Mouse (Mus musculus) frontal cortex, postnatal 36 days (tissue): Measurements from ENCODE around the gene Cyp2u1.

Experiments used
- DNase-seq, 2 experiments: peaks; one replicate each; pipeline ENCODE4 v3.0.0; 2022; ENCODE audit warnings: low spot score in 2 of 2

Cyp2u1 gene

DNA sequence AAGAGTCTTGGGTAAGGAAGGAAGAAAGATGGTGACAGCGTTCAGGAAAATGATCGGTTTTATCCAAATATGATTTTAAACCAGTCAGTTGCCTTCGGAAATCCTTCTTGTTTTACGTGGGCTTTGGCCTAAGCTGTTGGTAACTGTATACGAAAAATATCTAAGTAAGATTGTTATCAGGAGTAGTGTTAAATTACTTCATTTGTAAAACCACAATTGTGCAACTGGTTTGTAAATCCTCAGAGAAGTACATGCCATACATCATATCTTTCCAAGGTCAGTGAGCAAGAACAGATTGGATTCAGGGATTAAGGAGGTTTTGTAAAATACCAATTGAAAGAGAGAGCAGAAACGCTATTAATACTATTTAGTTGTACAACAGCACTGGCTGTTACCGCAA lies 3.2 kb upstream of the Cyp2u1 start:
- DNase-seq, result no peak

DNA sequence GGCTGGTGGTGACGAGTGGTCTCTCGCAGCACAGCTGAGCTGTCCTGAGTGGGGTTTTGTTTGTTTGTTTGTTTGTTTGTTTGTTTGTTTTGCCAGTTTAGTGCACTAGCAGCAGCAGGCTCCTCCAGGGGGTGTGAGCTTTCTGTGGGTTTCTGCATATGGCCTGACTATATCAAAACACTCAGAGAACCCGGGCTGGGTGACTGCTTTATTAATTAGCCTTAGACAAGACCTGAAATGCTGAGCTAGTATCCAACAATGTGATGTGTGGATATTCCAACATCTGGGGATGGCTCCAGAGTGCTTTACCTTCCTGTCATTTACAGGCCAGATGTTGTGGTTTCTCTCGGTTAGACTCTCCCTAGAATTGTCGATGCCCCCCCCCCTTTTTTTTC lies 290 bp upstream of the Cyp2u1 start:
- no peak for DNase-seq

DNA sequence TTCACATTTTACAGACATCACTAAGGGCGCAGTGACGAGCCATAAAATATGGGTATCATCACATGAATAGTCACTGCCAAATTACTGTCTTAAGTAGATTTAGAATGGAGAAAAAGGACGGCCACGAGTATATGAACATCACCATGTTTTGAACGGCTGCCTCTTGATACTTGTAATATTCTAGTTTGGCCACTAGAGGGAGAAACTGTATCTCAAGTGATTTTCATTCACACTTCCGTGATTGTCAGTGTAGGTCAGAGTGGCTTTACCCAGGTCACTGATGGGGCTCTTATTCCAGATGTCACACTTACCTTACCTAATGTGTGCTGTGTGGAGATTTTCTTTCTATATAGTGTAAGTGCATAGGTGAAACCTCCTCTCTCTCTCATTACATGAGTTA lies 3.1 kb downstream of the Cyp2u1 start:
- no peak for DNase-seq

DNA sequence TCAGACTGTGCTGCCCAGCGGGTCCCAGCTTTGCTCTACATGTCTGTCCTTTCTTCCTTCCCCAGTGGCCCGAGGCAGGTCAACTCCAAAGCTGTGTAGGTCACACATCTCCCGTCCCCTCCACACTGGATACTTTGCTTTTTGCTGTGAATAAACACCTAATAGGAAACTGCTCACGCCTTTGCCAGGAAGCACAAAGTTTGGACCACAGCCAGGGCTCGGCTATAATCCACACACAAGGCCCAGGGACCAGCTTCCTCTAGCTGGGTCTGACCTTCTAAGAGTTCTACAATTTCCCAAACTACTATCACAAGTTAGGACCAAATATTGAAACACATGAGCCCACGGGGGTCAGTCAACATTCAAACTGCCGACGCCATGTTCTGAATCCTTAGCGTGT lies 3.9 kb downstream of the Cyp2u1 start:
- no peak for DNase-seq

DNA sequence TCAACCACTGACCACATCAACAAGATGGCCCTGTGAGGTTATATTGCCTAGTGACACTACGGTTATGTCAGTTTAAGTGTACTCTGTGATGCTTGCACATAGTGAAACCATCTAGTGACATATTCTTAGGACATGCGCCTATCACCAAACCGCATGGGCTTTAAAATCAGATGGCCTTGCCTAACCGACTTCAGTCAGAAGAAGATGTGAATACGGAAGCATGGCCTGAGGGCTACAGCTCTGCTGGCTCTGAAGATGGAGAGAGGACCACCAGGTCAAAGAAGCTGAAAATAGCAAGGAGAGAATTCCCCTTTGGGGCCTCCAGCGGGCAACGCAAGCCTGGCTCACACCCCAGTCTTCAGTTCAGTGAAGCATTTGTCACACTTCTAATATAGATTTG lies 6.1 kb downstream of the Cyp2u1 start:
- no peak for DNase-seq

DNA sequence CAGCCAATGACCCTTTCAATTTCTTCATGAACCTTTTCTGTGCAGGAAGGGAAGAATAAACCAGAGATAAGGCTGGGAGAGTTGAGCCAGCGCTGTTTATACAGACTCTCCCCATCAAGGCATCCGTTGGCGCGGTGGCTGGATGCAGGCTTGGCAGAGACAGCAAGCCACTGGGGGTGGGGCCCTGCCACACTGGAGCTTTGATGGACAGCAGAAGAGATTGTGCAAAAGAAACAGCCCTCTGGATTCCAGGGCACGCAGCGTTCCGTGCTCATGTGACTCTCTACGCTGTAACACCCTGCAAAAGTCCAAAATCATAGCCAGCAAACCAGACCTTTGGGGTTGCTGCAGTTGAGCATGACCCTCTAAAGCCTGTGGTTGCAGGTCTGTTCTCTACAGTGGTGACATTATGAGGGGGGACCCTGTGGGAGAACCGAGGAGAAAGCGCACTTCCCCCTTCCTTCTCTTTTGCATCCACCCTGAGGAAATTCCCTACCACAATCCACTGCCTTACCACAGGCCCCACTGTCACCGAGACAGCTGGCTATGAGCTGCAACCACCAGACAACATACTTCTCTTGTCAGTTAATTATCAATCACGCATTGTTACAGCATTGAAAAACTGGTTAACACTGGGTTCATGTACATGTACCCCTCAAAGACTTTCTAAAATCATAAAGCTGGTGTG lies 7.4 kb downstream of the Cyp2u1 start:
- no peak for DNase-seq

DNA sequence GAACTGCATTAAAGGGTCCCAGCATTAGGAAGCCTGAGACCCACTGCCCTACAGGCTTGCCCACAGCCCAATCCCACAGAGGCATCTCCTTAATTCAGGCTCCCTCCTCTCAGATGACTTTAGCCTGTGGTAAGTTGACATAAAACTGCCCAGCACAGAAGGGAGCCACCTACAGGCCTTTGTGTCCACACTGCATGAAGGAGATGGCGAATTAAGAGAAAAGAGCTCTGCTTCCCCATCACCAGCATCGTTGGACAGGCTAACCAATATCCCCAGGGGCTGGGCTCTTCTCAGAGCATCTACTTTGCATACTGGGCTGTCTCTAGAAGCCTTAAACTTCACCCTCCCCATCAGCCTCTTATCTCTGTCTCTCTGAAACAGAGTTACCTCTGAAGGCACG lies 8.5 kb downstream of the Cyp2u1 start:
- no peak for DNase-seq

DNA sequence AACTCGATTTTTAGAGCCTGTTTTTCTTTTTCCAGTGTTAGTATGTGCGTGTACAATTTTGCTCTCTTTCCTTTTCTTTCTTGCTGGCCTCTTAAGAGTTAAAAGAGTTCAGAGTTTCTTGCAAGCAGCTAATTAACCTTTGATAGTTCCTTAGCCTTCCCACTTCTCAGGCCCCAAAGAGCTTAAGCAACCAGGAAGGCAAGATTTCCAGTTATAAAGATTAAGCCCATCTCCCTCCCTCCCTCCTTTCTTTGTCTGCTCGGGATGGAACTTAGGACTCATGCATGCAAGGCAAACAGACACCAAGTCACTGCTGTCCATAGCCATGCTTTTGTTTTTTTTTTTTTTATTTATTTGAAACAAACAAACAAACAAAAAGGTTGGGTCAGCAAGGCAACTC lies 10.1 kb downstream of the Cyp2u1 start:
- no peak for DNase-seq

DNA sequence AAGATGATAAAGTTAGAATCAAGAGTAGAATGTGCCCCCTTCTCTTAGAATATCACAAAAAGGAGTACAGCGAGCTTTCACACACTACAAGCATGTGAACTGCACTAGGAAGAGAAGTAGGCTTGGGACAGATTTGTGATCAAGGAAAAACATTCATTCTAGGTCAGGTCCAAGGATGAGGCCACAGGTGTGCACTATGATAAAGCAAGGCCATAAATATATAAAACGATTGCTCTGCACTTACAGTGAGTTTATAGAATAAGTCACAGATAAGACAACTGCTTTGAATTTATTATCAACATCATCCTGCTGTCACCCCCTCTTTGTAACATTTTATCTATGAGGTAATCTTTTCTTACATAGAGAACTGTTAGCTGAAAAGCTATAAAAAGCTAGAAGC lies 10.7 kb downstream of the Cyp2u1 start:
- DNase-seq, result no peak

DNA sequence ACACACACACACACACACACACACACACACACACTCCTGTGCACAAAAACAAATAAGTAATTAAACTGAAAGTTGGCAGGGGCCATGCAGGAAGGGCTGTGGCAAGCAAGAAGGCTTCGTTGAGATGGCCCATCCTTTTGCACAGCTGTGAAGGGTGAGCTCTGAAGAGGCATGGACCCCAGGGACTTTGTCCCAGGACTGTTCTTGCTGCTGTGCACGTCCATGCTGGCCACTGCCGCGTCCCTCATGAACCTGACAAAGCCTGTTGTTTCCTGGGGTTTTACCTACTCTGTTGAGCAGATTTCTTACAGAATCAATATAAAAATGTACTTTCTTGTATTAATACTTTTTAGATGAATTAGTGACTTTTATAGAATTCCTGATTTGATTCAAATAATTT lies 11.1 kb downstream of the Cyp2u1 start:
- no peak for DNase-seq

DNA sequence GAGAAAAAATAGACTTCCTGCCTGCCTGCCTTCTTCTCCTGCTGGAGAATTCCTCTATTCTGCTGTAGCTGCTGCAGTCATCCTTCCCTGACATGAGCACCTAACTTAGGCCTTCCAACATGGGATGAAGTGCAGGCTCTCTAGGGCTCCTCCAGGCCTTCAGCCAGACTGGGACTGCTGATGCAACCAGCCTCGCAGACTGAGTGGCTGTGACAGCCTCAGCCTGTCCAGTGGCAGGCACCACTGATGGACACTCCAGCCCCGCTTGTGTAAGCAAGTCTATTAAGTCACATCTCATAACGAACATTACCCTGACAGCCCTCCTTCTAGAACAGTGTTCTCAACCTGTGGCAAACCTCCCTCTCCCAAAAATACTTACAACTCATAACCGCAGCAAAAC lies 28.9 kb downstream of the Cyp2u1 start:
- DNase-seq, result no peak

DNA sequence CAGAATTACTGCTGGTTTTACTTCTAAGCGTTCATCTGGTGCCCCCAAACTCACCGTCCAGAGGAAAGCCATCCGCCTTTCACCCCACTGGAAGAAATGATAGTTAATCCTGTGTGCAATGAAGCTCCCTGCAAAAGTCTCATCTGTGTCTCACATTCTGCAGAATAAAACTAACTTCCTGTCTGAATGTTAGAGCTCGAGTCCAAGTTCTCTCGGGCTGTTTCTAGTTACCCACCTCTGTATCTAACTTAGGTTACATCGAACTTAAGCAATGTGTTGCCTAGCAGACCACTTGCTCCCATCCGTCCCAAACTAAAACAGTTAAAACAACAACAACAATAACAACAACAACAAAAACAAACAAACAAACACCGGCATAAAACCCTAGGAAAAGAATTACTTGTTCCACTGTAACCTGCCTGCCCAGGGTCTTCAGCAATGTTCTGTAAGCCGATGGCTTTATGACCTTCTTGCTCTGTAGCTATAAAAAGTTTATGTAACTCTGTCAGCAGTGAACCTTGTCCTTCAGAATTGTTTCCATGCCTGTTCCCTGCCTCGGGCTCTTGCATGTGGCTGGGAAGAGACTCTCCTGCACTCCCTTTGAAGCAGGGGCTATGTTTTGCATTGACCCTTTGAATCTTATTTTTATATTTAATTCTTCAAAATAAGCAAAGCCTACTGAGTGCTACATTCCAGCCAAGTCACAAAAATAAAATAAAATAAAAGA lies 30.5 kb downstream of the Cyp2u1 start:
- no peak for DNase-seq

DNA sequence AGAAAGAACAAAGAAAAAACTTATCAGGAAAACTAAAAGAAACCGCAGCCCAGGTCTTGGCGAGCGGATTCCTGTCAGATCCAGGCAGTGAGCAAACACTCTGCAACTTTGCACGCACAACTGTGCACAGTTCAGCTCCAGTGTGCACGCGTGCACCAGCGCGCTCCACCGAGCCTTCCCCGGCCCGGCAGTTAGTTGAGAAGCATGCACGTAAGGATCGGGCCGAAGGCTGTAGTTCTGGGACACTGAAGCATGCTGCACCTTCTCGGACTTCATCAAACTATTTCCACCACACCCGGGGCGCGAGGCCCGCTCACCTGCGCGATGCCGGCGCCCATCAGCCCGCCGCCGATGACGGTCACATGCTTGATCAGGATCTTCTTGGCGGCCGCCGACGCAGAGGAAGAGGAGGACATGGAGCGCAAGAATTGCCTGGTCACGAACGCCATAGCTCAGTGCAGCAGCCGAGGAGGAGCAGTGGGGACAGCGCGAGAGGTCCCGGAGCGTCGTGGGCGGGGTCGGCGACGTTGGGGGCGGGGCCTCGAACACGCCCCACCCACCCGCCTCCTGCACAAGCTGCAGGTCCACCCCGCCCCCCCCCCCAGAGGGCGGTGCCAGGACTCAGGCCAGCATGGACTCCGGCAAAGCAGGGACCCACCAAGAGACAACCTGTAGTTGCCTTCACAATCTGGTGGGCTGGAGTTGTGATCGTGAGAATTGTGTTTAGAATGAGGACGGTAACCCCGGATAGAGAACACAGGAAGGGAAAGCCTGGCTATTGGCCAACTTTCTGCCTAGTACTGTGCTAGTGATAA lies 31.3 kb downstream of the Cyp2u1 start, which contains the start of gene Hadh:
TSS of gene Hadh (minus strand) at position 543 of the 815 bp plus-strand sequence.
- DNase-seq, result peak; percentile 66 to 76

DNA sequence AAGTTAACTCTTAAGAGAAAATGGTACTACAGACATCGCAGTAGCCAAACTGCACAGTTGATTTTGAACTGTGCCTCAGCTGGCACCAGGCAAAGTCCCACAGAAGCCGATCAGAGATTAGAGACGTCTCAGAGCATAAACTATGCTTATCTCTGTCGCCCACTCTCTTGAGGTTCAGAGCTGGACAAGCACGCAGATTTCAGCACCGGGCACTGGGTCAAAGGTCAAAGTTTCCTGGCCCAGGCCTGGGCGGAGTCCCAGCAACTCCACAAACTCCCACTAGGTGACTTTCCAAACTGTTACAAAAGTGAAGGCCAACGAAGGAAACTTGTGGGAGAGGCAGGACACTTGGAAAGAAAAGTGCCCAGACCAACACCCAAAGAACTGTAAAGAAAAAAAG lies 31.9 kb downstream of the Cyp2u1 start:
- DNase-seq, result no peak

DNA sequence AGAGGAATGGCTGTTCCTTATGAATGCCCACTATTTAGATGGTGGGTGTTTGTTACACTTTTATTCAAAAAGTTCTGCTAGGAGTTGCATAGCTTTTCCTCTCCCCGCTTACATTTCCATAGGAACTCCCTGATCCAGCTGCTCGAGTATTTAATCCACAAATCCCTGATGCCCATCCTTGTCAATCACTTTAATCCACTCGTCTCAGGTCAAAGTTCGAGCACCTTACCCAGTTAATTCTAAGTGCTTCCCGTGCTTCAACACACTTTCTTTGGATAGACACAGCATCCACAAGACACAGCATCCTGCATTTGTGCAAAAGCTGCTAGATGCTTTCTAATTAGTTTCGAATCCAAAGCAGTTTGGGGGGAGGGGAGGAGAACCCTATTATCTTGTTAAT lies 32.6 kb downstream of the Cyp2u1 start:
- DNase-seq, result no peak

DNA sequence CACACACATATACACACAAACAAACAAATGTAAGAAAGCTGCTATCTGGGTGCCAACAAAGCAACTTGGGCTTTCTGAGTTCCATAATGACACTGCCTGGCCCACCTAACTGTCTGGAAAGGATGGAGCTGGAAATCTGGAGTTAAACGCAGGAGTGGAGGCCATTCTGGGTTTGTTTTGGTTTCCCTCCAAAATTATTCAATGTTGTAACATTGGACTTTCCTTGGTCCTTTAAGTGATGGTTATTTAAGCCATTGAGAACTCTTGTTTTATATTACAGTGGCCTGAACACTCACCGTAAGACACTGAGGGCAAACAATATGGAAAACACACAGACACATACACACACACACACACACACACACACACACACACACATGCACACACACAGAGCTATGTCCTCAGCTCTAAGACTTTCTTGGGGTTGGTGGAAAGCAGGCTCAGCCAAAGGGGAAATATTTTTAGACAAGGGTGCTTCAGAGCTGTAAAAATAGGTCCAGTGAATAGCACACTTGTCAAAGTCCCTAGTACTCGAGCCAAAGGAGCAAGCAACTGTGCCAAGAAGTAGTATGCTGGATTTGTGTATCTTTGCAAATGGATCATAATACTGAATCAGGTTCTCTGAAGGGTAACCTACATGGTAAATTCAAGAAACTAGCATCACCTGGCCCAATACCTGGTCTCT lies 36.5 kb downstream of the Cyp2u1 start:
- DNase-seq, result no peak

DNA sequence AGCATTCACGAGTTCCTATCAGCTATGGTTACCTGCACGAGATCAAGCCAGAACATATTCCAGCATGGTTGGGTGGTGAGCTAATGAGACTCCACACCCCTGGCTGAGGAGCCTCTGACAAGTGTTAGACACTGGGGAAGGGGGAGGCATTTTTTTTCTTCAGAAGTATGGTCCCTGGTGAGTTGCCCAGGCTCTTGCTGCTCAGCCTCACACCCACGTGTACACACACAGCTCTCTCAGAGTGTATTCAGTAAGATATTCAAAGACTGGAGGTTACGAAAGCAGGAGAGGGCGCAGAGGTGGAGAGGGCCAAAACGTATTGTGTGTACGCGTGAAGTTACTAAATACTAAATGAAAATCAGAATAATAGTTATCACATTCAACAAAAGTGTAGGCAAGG lies 37.5 kb downstream of the Cyp2u1 start:
- no peak for DNase-seq

DNA sequence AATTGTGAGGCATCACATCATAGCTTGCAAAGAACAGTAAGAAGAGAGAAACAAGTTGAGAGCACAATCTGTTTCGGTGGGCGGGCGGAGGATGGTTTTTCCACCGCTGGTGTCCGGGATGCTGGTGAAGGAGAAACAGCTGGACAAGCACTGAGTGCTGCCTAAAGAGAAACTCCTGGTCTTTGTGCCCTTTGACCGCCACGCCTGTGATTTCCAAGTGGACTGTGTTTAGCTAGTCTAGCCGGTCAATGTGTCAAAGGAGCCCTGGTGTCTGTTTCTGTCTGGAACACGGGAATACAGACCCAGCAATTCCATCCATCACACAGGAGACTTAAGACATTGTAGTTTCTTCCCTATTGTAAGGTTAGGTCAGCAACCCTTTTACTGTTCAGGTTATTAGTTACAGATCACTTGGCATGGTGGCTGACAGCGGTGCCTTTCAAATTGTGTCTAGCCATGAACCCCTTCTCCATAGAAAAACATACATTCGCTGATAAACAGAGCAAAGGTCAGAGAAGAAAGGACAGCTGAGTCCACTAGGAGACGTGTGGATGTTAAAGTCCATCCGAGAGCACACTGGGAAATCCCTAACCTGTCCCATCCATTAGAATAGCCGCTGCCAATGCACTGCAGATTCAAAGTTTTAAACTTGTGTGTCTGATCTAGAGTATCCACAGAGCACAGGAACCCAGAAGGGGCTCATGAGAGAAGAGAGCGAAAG lies 39.1 kb downstream of the Cyp2u1 start:
- no peak for DNase-seq

DNA sequence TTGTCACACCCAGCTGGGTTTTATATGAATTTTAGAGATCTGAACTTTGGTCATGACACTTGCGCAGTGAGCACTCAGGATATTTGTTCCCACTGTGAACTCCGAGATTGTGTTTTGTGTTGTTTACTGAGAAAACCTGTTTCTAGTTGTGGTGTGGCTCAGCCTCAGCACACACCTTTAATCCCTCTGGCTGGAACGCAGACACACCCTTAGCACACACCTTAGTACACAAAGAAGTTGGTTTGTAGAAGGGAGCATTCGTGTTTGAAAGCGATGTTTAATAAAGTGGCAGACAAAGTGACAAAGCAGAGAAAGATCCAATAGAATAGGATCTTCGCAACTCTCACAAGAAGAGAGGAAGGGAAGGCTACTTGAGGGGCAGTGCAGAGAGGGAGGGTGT lies 42.6 kb downstream of the Cyp2u1 start:
- DNase-seq, result no peak

DNA sequence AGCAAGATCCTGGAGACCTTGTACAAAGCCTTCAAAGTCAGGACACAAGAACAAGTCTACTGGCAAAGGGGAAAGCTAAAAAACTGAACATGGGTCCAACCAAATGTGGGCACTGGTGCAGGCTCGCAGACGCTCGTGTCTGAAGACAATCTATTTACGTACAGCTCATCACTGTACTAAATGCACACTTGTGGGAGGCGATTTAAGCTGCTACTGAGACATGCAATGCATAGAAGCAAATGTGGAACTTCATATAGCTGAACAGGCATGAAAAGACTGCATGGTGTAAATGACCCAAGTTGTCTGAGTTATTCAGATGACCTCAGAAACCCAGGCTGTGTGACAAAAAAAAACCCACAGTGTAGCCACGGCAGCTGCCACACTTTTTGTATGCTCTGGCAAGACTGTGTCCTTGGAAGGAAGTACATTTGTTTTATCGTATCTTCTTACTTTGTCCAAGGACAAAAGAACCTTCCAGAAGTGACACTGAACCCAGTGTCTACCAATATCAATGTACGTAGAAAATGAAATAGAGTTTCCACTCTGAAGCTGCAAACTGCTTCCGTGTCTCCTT lies 43.5 kb downstream of the Cyp2u1 start:
- peak; percentile 5 to 17 for DNase-seq

DNA sequence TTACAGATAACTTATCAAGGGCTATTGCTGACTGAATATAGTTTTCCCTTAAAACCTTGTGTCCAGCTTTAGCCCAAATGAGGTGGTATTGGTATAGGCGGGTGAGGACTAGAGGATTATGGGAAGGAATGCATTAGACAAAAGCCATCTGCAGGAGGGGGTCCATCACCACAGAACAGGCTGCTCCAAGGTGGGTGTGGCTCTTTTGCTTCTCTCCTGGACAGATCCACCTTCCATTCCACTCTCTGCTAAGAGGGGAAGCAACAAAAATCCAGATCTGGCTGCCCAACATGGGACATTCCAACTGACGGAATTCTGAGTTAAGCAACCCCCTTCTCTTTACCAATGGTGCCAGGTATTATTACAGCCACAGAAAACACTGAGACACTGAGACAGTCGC lies 44.1 kb downstream of the Cyp2u1 start:
- no peak for DNase-seq
